Mouse (Mus musculus) hindbrain, embryonic 12.5 days (tissue): ENCODE data around the gene Ldlrad3. TPM values are rescaled to one million over a fixed set of nuclear protein-coding genes. Genes with fewer than 3 reads are reported as not detected.

Experiments
- ATAC-seq: fragments of 200-750 bp; cut with Nextera tagmentation; 2 replicates; pipeline ENCODE4 v1.8.0; 2017; ENCODE audit warnings: moderate TSS enrichment; ENCODE audit not compliant: low FRiP score
- H3K27ac ChIP-seq: fragments of 300-500 bp; sonication (generic); 2 replicates; pipeline ENCODE4 v1.5.1; 2016; ENCODE audit warnings: mild to moderate bottlenecking
- H3K27me3 ChIP-seq: fragments of 300-500 bp; sonication (generic); 2 replicates; pipeline ENCODE4 v1.6.1; 2016; ENCODE audit warnings: mild to moderate bottlenecking
- H3K36me3 ChIP-seq: fragments of 300-500 bp; sonication (generic); 2 replicates; pipeline ENCODE4 v1.6.1; 2016; ENCODE audit warnings: mild to moderate bottlenecking
- H3K4me1 ChIP-seq: fragments of 300-500 bp; sonication (generic); 2 replicates; pipeline ENCODE4 v1.6.1; 2016
- H3K4me2 ChIP-seq: fragments of 300-500 bp; sonication (generic); replicated peaks from 2 replicates; pipeline ENCODE4 v1.6.1; 2016; ENCODE audit warnings: mild to moderate bottlenecking
- H3K4me3 ChIP-seq: fragments of 300-500 bp; sonication (generic); 2 replicates; pipeline ENCODE4 v1.5.1; 2016; ENCODE audit warnings: mild to moderate bottlenecking
- H3K9ac ChIP-seq: fragments of 300-500 bp; sonication (generic); 2 replicates; pipeline ENCODE4 v1.6.1; 2016; ENCODE audit warnings: mild to moderate bottlenecking, moderate library complexity
- H3K9me3 ChIP-seq: fragments of 300-500 bp; sonication (generic); replicated peaks from 2 replicates; pipeline ENCODE4 v1.6.1; 2016; ENCODE audit warnings: mild to moderate bottlenecking
- WGBS: fragments of 180-500 bp; shearing (Covaris S2); methylation state at CpG from one replicate; pipeline ENCODE4 v1.1.7; 2016; 5-methylcytosine and 5-hydroxymethylcytosine counted together
- polyA plus RNA-seq: library from polyadenylated mRNA; unstranded; fragments of >200 nt; fragmentation: Nextera tagmentation; extraction: Ambion mirVana; gene quantifications from 2 replicates; pipeline ENCODE4 v1.2.1, GENCODE M21; 2016

The Ldlrad3 gene
- polyA plus RNA-seq, 1 experiment from 2014 or later = 54.9 TPM

GRCm38 (mm10) chr2:102052353-102052752 is 133.8 kb downstream of the Ldlrad3 start:
- no peak overlapping the region for H3K27ac ChIP-seq
- H3K4me1 ChIP-seq = peaks cover 24% of the 10 kb centered on the region
- H3K36me3 ChIP-seq = peaks cover 7% of the 10 kb centered on the region; the same call in 1 of the 2 replicates
- 81% methylated on average over 6 of the region's 6 CpGs for WGBS
- no peak overlapping the region for H3K4me2 ChIP-seq
- no peak overlapping the region for H3K4me3 ChIP-seq
- ATAC-seq = no peak
- no peaks in the 10 kb centered on the region for H3K27me3 ChIP-seq
- H3K9me3 ChIP-seq = no peaks in the 10 kb centered on the region
- no peak overlapping the region for H3K9ac ChIP-seq

GRCm38 (mm10) chr2:102049866-102050550 is 136.2 kb downstream of the Ldlrad3 start:
- Histone ChIP-seq H3K9ac (no peak overlapping the region), H3K4me3 (no peak overlapping the region), H3K36me3 (no peaks in the 10 kb centered on the region), H3K27me3 (no peaks in the 10 kb centered on the region), H3K9me3 (no peaks in the 10 kb centered on the region), H3K4me1 (peaks cover 24% of the 10 kb centered on the region), H3K27ac (no peak overlapping the region), H3K4me2 (no peak overlapping the region)
- ATAC-seq = 0 out of 2 replicates have a peak, but pooled peaks have one; percentile 24
- 45% methylated on average over 10 of the region's 10 CpGs for WGBS

- Histone ChIP-seq H3K27ac (0 out of 2 replicates have a peak overlapping the region, but pooled peaks have one; percentile 8), H3K36me3 (no peaks in the 10 kb centered on the region), H3K4me2 (no peak overlapping the region), H3K9me3 (no peaks in the 10 kb centered on the region), H3K4me1 (peaks cover 24% of the 10 kb centered on the region), H3K4me3 (no peak overlapping the region), H3K9ac (no peak overlapping the region), H3K27me3 (no peaks in the 10 kb centered on the region)
- WGBS = 60% methylated on average over 16 of the region's 16 CpGs
- 0 out of 2 replicates have a peak, but pooled peaks have one; percentile 49 for ATAC-seq
These were observed 137.6 kb downstream of the Ldlrad3 start for GRCm38 (mm10) chr2:102048296-102049175.

- H3K27me3 ChIP-seq = no peaks in the 10 kb centered on the region
- peaks cover 24% of the 10 kb centered on the region for H3K4me1 ChIP-seq
- 92% methylated on average over 7 of the region's 7 CpGs for WGBS
- no peak overlapping the region for H3K9ac ChIP-seq
- no peak overlapping the region for H3K4me2 ChIP-seq
- ATAC-seq = no peak
- no peak overlapping the region for H3K4me3 ChIP-seq
- no peaks in the 10 kb centered on the region for H3K36me3 ChIP-seq
- H3K9me3 ChIP-seq = no peaks in the 10 kb centered on the region
- H3K27ac ChIP-seq = no peak overlapping the region
These were observed 139.7 kb downstream of the Ldlrad3 start for GRCm38 (mm10) chr2:102046481-102046880.

GRCm38 (mm10) chr2:102040456-102040855 is 145.7 kb downstream of the Ldlrad3 start:
- Histone ChIP-seq H3K36me3 (no peaks in the 10 kb centered on the region), H3K9me3 (no peaks in the 10 kb centered on the region), H3K4me3 (no peak overlapping the region), H3K27ac (0 out of 2 replicates have a peak overlapping the region, but pooled peaks have one; percentile 8), H3K4me2 (no peak overlapping the region), H3K9ac (no peak overlapping the region), H3K4me1 (peaks cover 27% of the 10 kb centered on the region), H3K27me3 (no peaks in the 10 kb centered on the region)
- WGBS = 92% methylated on average over 5 of the region's 5 CpGs
- no peak for ATAC-seq

GRCm38 (mm10) chr2:102040011-102040410 is 146.2 kb downstream of the Ldlrad3 start:
- WGBS = 83% methylated on average over 2 of the region's 2 CpGs
- Histone ChIP-seq H3K4me2 (no peak overlapping the region), H3K4me1 (peaks cover 27% of the 10 kb centered on the region), H3K9ac (no peak overlapping the region), H3K9me3 (no peaks in the 10 kb centered on the region), H3K27ac (0 out of 2 replicates have a peak overlapping the region, but pooled peaks have one; percentile 8), H3K36me3 (no peaks in the 10 kb centered on the region), H3K4me3 (no peak overlapping the region), H3K27me3 (no peaks in the 10 kb centered on the region)
- no peak for ATAC-seq

GRCm38 (mm10) chr2:102038895-102039667 is 147.1 kb downstream of the Ldlrad3 start:
- Histone ChIP-seq H3K9me3 (no peaks in the 10 kb centered on the region), H3K4me1 (peaks cover 30% of the 10 kb centered on the region), H3K36me3 (no peaks in the 10 kb centered on the region), H3K27ac (peak overlapping the region; percentile 49), H3K27me3 (no peaks in the 10 kb centered on the region), H3K4me2 (no peak overlapping the region), H3K4me3 (no peak overlapping the region), H3K9ac (no peak overlapping the region)
- 89% methylated on average over 7 of the region's 7 CpGs for WGBS
- ATAC-seq = no peak

- peak; percentile 27 for ATAC-seq
- Histone ChIP-seq H3K4me1 (peaks cover 37% of the 10 kb centered on the region), H3K36me3 (no peaks in the 10 kb centered on the region), H3K4me3 (no peak overlapping the region), H3K9me3 (no peaks in the 10 kb centered on the region), H3K4me2 (no peak overlapping the region), H3K27ac (peak overlapping the region; percentile 49), H3K27me3 (no peaks in the 10 kb centered on the region), H3K9ac (no peak overlapping the region)
- 40% methylated on average over 10 of the region's 10 CpGs for WGBS
These were observed 147.8 kb downstream of the Ldlrad3 start for GRCm38 (mm10) chr2:102038229-102038894.

- Histone ChIP-seq H3K36me3 (no peaks in the 10 kb centered on the region), H3K4me2 (0 out of 2 replicates have a peak overlapping the region, but pooled peaks have one; percentile 1), H3K9me3 (no peaks in the 10 kb centered on the region), H3K4me1 (peaks cover 48% of the 10 kb centered on the region), H3K27me3 (no peaks in the 10 kb centered on the region), H3K27ac (peak overlapping the region; percentile 84), H3K4me3 (no peak overlapping the region), H3K9ac (peak overlapping the region; percentile 41; the same call in 1 of the 2 replicates)
- 59% methylated on average over 18 of the region's 18 CpGs for WGBS
- peak; percentile 46 for ATAC-seq
These were observed 149.3 kb downstream of the Ldlrad3 start for GRCm38 (mm10) chr2:102036665-102037511.

GRCm38 (mm10) chr2:102034513-102034879 is 151.7 kb downstream of the Ldlrad3 start:
- WGBS = 72% methylated on average over 11 of the region's 11 CpGs

More at GRCm38 (mm10) chr2:102034513-102034879, 151.7 kb downstream of the Ldlrad3 start:
- Histone ChIP-seq H3K4me2 (no peak overlapping the region), H3K27me3 (no peaks in the 10 kb centered on the region), H3K9me3 (no peaks in the 10 kb centered on the region), H3K36me3 (no peaks in the 10 kb centered on the region), H3K9ac (no peak overlapping the region), H3K4me1 (peaks cover 61% of the 10 kb centered on the region), H3K27ac (no peak overlapping the region), H3K4me3 (no peak overlapping the region)
- no peak for ATAC-seq
